Mouse (Mus musculus): ENCODE measurements around the gene Akr1b8. TPM values are rescaled to one million over a fixed set of nuclear protein-coding genes. Genes with fewer than 3 reads are reported as not detected.
"Not testable (repeated sequence)": the region's sequence is repeated elsewhere in the genome, so short reads cannot be mapped to it uniquely, and the experiment has no call there.

Akr1b8 gene
- polyA plus RNA-seq, 1 experiment from 2014 or later: 7.9 TPM

DNA sequence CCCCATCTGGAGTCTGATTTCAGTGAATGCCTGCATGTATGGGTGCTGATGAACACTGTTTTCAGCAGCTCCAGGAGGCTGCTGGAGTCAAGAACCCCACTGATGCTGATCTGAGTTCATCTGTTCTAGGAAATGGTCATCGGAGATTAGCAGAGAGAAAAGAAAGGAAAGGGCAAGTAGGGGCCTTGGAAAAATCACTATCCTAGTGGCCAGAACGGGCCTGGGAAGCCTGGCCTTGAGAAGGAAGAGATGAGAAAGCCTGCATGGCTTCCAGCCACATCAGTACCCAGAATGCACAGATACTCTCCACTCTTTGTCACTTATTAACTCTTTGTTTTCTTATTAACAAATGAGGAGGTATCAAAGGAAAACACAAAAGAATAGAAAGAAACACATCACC, 46.8 kb downstream of the Akr1b8 start:
- Histone ChIP-seq H3K27ac (replicated peaks; ENCODE audit: low read depth, low read length) (no peak overlapping the region), H3K36me3 (ENCODE audit: control insufficient read depth, insufficient read depth, low read length) (no peaks in the 10 kb centered on the region), H3K9ac (ENCODE audit: low read depth, low read length) (no peak overlapping the region), H3K4me3 (ENCODE audit: low read depth, low read length) (no peak overlapping the region), H3K9me3 (ENCODE audit: control insufficient read depth, low read length) (no peaks in the 10 kb centered on the region), H3K4me1 (ENCODE audit: control insufficient read depth, insufficient read depth, low read length) (no peaks in the 10 kb centered on the region), H3K4me2 (ENCODE audit: low read depth, low read length) (no peak overlapping the region), H3K27me3 (replicated peaks; ENCODE audit: control insufficient read depth, insufficient read depth, low read length) (no peaks in the 10 kb centered on the region)
- no peak for DNase-seq (ENCODE audit: low spot score)
- WGBS: 83% methylated on average over 2 of the region's 2 CpGs
- no peak for ATAC-seq (ENCODE audit: low read depth)

DNA sequence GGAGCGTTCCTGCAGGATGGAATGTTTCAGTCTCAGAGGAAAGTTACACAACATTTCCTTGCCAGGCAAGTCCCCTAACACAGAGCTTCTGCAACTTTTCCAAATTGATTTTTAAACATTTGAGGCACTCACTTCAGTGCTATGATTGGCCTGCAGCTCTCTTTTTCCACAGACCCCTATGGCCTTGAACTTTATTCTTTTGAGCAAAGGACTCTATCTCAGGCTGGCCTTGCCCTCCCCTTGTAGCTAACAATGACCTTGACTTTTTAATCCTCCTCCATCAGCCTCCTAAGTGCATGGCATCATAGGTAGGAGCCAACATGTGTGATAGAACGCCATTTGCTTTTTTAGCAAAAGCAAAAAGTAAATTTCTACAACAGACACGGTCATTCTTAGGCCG, 52.8 kb downstream of the Akr1b8 start:
- H3K36me3 ChIP-seq (ENCODE audit: control insufficient read depth, insufficient read depth, low read length): no peaks in the 10 kb centered on the region
- H3K4me1 ChIP-seq (ENCODE audit: control insufficient read depth, insufficient read depth, low read length): no peaks in the 10 kb centered on the region
- H3K27me3 ChIP-seq (replicated peaks; ENCODE audit: control insufficient read depth, insufficient read depth, low read length): no peaks in the 10 kb centered on the region
- no peak overlapping the region for H3K27ac ChIP-seq (replicated peaks; ENCODE audit: low read depth, low read length)
- DNase-seq (ENCODE audit: low spot score) (no peak), ATAC-seq (ENCODE audit: low read depth) (no peak)
- WGBS: 85% methylated on average over 4 of the region's 4 CpGs
- H3K9me3 ChIP-seq (ENCODE audit: control insufficient read depth, low read length): peaks cover 6% of the 10 kb centered on the region; the same call in 1 of the 2 replicates
- no peak overlapping the region for H3K4me2 ChIP-seq (ENCODE audit: low read depth, low read length)
- H3K9ac ChIP-seq (ENCODE audit: low read depth, low read length): no peak overlapping the region
- no peak overlapping the region for H3K4me3 ChIP-seq (ENCODE audit: low read depth, low read length)

- no peaks in the 10 kb centered on the region for H3K36me3 ChIP-seq (ENCODE audit: control insufficient read depth, insufficient read depth, low read length)
- no peaks in the 10 kb centered on the region for H3K27me3 ChIP-seq (replicated peaks; ENCODE audit: control insufficient read depth, insufficient read depth, low read length)
- 73% methylated on average over 10 of the region's 10 CpGs for WGBS
- H3K9ac ChIP-seq (ENCODE audit: low read depth, low read length): no peak overlapping the region
- H3K4me1 ChIP-seq (ENCODE audit: control insufficient read depth, insufficient read depth, low read length): no peaks in the 10 kb centered on the region
- no peak overlapping the region for H3K27ac ChIP-seq (replicated peaks; ENCODE audit: low read depth, low read length)
- ATAC-seq (ENCODE audit: low read depth): no peak
- peaks cover 6% of the 10 kb centered on the region; the same call in 1 of the 2 replicates for H3K9me3 ChIP-seq (ENCODE audit: control insufficient read depth, low read length)
- no peak overlapping the region for H3K4me2 ChIP-seq (ENCODE audit: low read depth, low read length)
- DNase-seq (ENCODE audit: low spot score): no peak
- no peak overlapping the region for H3K4me3 ChIP-seq (ENCODE audit: low read depth, low read length)
These were observed 53.5 kb downstream of the Akr1b8 start for GRCm38 (mm10) chr6:34407403-34407802.

GRCm38 (mm10) chr6:34412023-34412422, 58.1 kb downstream of the Akr1b8 start, which contains the start of gene Akr1b7:
Gene Akr1b7, plus strand, starts transcription at chr6:34412334.
- DNase-seq (ENCODE audit: low spot score): no peak
- Histone ChIP-seq H3K36me3 (ENCODE audit: control insufficient read depth, insufficient read depth, low read length) (no peaks in the 10 kb centered on the region), H3K27ac (replicated peaks; ENCODE audit: low read depth, low read length) (no peak within 1 kb of the TSS), H3K9me3 (ENCODE audit: control insufficient read depth, low read length) (no peaks in the 10 kb centered on the region), H3K27me3 (replicated peaks; ENCODE audit: control insufficient read depth, insufficient read depth, low read length) (no peaks in the 10 kb centered on the region), H3K4me3 (ENCODE audit: low read depth, low read length) (no peak within 1 kb of the TSS), H3K9ac (ENCODE audit: low read depth, low read length) (no peak within 1 kb of the TSS), H3K4me2 (ENCODE audit: low read depth, low read length) (no peak within 1 kb of the TSS), H3K4me1 (ENCODE audit: control insufficient read depth, insufficient read depth, low read length) (no peaks in the 10 kb centered on the region)
- ATAC-seq (ENCODE audit: low read depth): no peak
- WGBS: 81% methylated on average over 6 of the region's 6 CpGs

- no peaks in the 10 kb centered on the region for H3K9me3 ChIP-seq (ENCODE audit: control insufficient read depth, low read length)
- no peaks in the 10 kb centered on the region for H3K4me1 ChIP-seq (ENCODE audit: control insufficient read depth, insufficient read depth, low read length)
- ATAC-seq (ENCODE audit: low read depth): no peak
- no peak overlapping the region for H3K9ac ChIP-seq (ENCODE audit: low read depth, low read length)
- no peaks in the 10 kb centered on the region for H3K36me3 ChIP-seq (ENCODE audit: control insufficient read depth, insufficient read depth, low read length)
- H3K27me3 ChIP-seq (replicated peaks; ENCODE audit: control insufficient read depth, insufficient read depth, low read length): no peaks in the 10 kb centered on the region
- no peak overlapping the region for H3K27ac ChIP-seq (replicated peaks; ENCODE audit: low read depth, low read length)
- WGBS: 65% methylated on average over 1 of the region's 1 CpGs
- DNase-seq (ENCODE audit: low spot score): no peak
- H3K4me2 ChIP-seq (ENCODE audit: low read depth, low read length): no peak overlapping the region
- no peak overlapping the region for H3K4me3 ChIP-seq (ENCODE audit: low read depth, low read length)
These were observed 58.8 kb downstream of the Akr1b8 start for GRCm38 (mm10) chr6:34412688-34413087.

DNA sequence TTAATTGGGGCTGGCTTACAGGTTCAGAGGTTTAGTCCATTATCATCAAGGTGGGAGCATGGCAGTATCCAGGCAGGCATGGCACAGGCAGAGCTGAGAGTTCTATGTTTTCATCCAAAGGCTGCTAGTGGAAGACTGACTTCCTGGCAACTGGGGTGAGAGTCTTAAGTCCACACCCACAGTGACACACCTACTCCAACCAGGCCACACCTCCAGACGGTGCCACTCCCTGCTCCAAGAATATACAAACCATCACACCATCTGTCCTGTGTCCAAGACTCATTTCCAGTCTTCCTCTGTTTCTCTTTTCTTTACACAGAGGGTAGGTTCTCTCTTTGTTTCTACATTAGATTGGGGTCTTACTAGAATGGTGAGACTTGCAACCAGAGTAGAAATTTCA, 59.5 kb downstream of the Akr1b8 start:
- H3K4me2 ChIP-seq (ENCODE audit: low read depth, low read length); H3K27ac ChIP-seq (replicated peaks; ENCODE audit: low read depth, low read length); H3K36me3 ChIP-seq (ENCODE audit: control insufficient read depth, insufficient read depth, low read length); H3K27me3 ChIP-seq (replicated peaks; ENCODE audit: control insufficient read depth, insufficient read depth, low read length); ATAC-seq (ENCODE audit: low read depth); DNase-seq (ENCODE audit: low spot score); H3K4me1 ChIP-seq (ENCODE audit: control insufficient read depth, insufficient read depth, low read length); H3K4me3 ChIP-seq (ENCODE audit: low read depth, low read length); H3K9me3 ChIP-seq (ENCODE audit: control insufficient read depth, low read length); H3K9ac ChIP-seq (ENCODE audit: low read depth, low read length): not testable (repeated sequence)
- WGBS: 36% methylated on average over 1 of the region's 1 CpGs

GRCm38 (mm10) chr6:34416521-34416920, 62.6 kb downstream of the Akr1b8 start:
- no peak overlapping the region for H3K4me2 ChIP-seq (ENCODE audit: low read depth, low read length)
- no peaks in the 10 kb centered on the region for H3K9me3 ChIP-seq (ENCODE audit: control insufficient read depth, low read length)
- H3K36me3 ChIP-seq (ENCODE audit: control insufficient read depth, insufficient read depth, low read length): no peaks in the 10 kb centered on the region
- no peak overlapping the region for H3K4me3 ChIP-seq (ENCODE audit: low read depth, low read length)
- no peak for ATAC-seq (ENCODE audit: low read depth)
- no peaks in the 10 kb centered on the region for H3K4me1 ChIP-seq (ENCODE audit: control insufficient read depth, insufficient read depth, low read length)
- H3K27ac ChIP-seq (replicated peaks; ENCODE audit: low read depth, low read length): no peak overlapping the region
- no peak overlapping the region for H3K9ac ChIP-seq (ENCODE audit: low read depth, low read length)
- no peaks in the 10 kb centered on the region for H3K27me3 ChIP-seq (replicated peaks; ENCODE audit: control insufficient read depth, insufficient read depth, low read length)
- DNase-seq (ENCODE audit: low spot score): no peak
- 93% methylated on average over 2 of the region's 2 CpGs for WGBS

Other genes starting within 250 kb of the Akr1b8 start
- gene Slc35b4, start 177.0 kb upstream of the Akr1b8 start, polyA plus RNA-seq (2014; fragmentation: Nextera tagmentation; extraction: Ambion mirVana): 54.1 and 56.6 TPM in 2 replicates
- gene Akr1b3, start 36.6 kb upstream of the Akr1b8 start, polyA plus RNA-seq (2014; fragmentation: Nextera tagmentation; extraction: Ambion mirVana): 182 and 187 TPM in 2 replicates
- gene Akr1b10, start 30.1 kb downstream of the Akr1b8 start, polyA plus RNA-seq (2014; fragmentation: Nextera tagmentation; extraction: Ambion mirVana): 15.9 and 16.2 TPM in 2 replicates
- gene Akr1b7, start 58.2 kb downstream of the Akr1b8 start, polyA plus RNA-seq (2014; fragmentation: Nextera tagmentation; extraction: Ambion mirVana): not detected in 2 replicates
- gene Bpgm, start 122.1 kb downstream of the Akr1b8 start, polyA plus RNA-seq (2014; fragmentation: Nextera tagmentation; extraction: Ambion mirVana): 46.5 and 48.7 TPM in 2 replicates
- gene Cald1, start 244.4 kb downstream of the Akr1b8 start, polyA plus RNA-seq (2014; fragmentation: Nextera tagmentation; extraction: Ambion mirVana): 227 and 238 TPM in 2 replicates